Mouse (Mus musculus): ENCODE results near the gene E4f1. TPM values are rescaled to one million over a fixed set of nuclear protein-coding genes. Genes with fewer than 3 reads are reported as not detected.
A peak's percentile ranks its signal among the peaks of the same experiment; 100 is the strongest.

E4f1 gene
- polyA plus RNA-seq, 1 experiment from 2014 or later: 5.0 TPM

DNA sequence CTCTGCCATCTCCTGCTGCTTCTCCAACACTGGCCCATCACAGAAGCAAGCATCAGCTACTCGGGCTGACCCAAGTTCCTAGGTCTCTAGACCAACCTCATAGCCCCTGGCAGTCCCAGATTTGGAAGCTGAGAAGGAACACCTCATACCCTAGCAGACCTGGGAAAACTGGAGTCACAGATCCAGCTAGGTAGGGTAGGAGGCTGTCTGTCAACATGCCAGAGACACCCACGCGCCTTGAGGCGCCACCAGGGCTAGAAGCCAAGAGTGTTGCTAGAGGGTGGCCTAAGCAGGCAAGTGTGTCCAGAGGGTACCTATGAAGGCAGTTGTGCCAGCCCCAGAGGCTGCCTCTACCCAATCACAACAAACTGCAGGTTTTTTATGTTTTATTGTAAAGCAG, 26.7 kb downstream of the E4f1 start:
- no peaks in the 10 kb centered on the region for H3K4me1 ChIP-seq (replicated peaks; ENCODE audit: control insufficient read depth, insufficient read depth, low read length)
- H3K9me3 ChIP-seq (ENCODE audit: control insufficient read depth): no peaks in the 10 kb centered on the region
- TF ChIP-seq CTCF (IDR thresholded peaks at IDR 0.05; ENCODE audit: low read depth): no peak
- H3K27me3 ChIP-seq (replicated peaks; ENCODE audit: control insufficient read depth, insufficient read depth, low read length): no peaks in the 10 kb centered on the region
- no peak overlapping the region for H3K4me2 ChIP-seq (replicated peaks; ENCODE audit: low read depth)
- no peak overlapping the region for H3K4me3 ChIP-seq (ENCODE audit: low read depth, low read length)
- H3K36me3 ChIP-seq (ENCODE audit: control insufficient read depth, insufficient read depth): peaks cover 79% of the 10 kb centered on the region
- 88% methylated on average over 4 of the region's 4 CpGs for WGBS
- H3K27ac ChIP-seq (ENCODE audit: low read depth, low read length): no peak overlapping the region
- ATAC-seq: no peak
- H3K9ac ChIP-seq (ENCODE audit: low read depth, low read length): no peak overlapping the region

DNA sequence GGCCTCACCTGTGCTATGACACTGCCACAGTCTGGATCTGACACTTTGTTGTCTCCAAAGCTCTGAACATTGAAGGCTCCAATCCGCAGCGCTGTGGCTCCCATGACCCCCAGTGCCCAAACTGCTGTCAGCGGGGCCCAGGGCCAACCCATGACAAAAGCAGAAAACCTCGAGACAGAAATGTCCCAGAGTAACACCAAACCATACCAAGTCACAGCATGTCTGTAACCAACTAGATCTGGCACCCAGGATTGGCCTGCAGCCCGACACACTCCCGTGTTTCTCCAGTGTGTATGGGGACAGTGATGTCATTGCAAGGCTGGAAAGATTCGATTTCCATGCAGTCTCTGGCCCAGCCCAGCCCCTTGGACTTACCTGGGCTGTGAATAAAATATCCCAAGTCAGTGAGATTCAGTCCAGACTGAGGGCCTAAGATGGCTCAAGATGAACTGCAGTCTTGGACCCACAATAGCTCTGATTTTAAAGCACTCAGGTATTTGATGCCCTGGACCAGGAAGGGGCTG, 27.4 kb downstream of the E4f1 start, which contains the start of gene Dnase1l2:
Gene Dnase1l2 (minus strand): TSS at position 474 of the 524 bp plus-strand sequence.
- no peaks in the 10 kb centered on the region for H3K4me1 ChIP-seq (replicated peaks; ENCODE audit: control insufficient read depth, insufficient read depth, low read length)
- no peak within 1 kb of the TSS for H3K9ac ChIP-seq (ENCODE audit: low read depth, low read length)
- H3K4me3 ChIP-seq (ENCODE audit: low read depth, low read length): no peak within 1 kb of the TSS
- WGBS: 77% methylated on average over 7 of the region's 7 CpGs
- no peak within 1 kb of the TSS for H3K4me2 ChIP-seq (replicated peaks; ENCODE audit: low read depth)
- peak within 1 kb of the TSS; percentile 28; the same call in 1 of the 2 replicates for H3K27ac ChIP-seq (ENCODE audit: low read depth, low read length)
- no peak for TF ChIP-seq CTCF (IDR thresholded peaks at IDR 0.05; ENCODE audit: low read depth)
- H3K9me3 ChIP-seq (ENCODE audit: control insufficient read depth): no peaks in the 10 kb centered on the region
- H3K27me3 ChIP-seq (replicated peaks; ENCODE audit: control insufficient read depth, insufficient read depth, low read length): no peaks in the 10 kb centered on the region
- 0 out of 2 replicates have a peak, but pooled peaks have one; percentile 7 for ATAC-seq
- peaks cover 79% of the 10 kb centered on the region for H3K36me3 ChIP-seq (ENCODE audit: control insufficient read depth, insufficient read depth)

DNA sequence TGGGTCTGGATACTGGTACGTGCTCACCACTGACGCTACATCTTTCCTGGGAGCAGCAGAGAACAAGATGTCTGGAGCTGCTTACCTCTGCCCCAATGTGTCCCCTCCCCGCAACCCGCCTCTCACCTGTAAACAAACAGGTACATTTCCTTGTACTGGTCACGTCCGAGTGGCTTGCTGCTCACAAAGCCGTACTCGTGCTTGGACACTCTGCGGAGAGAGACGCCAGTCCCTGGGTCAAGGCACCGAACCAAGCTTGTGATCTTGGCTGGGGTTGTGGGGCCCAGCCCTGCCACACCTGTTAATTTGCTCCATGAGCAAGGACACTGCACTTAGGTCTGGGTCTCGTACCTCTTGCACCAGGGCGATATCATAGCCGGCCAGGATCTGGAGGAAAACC, 28.0 kb downstream of the E4f1 start:
- WGBS: 59% methylated on average over 14 of the region's 14 CpGs

DNA sequence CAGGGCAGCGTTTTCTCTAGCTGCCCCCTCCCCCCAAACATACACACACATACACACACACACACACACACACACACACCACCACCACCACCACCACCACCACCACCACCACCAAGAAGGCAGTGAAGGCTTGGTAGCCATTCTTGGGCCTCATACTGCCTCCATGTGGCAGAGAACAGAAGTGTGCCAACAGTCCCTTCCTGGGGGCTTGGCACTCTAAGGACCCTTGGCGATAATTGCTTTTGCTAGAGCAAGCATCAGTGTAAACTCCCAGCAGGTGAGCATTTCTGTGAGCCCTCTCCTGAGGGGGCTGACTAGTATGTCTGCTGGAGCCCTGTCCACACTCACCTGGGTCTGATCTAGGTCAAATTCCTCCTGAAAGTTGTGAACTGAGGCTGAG, 29.0 kb downstream of the E4f1 start:
- Histone ChIP-seq H3K27me3 (replicated peaks; ENCODE audit: control insufficient read depth, insufficient read depth, low read length) (no peaks in the 10 kb centered on the region), H3K36me3 (ENCODE audit: control insufficient read depth, insufficient read depth) (peaks cover 77% of the 10 kb centered on the region), H3K4me2 (replicated peaks; ENCODE audit: low read depth) (no peak overlapping the region), H3K9me3 (ENCODE audit: control insufficient read depth) (no peaks in the 10 kb centered on the region), H3K9ac (ENCODE audit: low read depth, low read length) (no peak overlapping the region), H3K4me1 (replicated peaks; ENCODE audit: control insufficient read depth, insufficient read depth, low read length) (no peaks in the 10 kb centered on the region), H3K27ac (ENCODE audit: low read depth, low read length) (no peak overlapping the region), H3K4me3 (ENCODE audit: low read depth, low read length) (no peak overlapping the region)
- peak; percentile 59 for TF ChIP-seq CTCF (IDR thresholded peaks at IDR 0.05; ENCODE audit: low read depth)
- 56% methylated on average over 2 of the region's 2 CpGs for WGBS
- no peak for ATAC-seq

More for the DNA sequence above, 28.0 kb downstream of the E4f1 start:
- no peaks in the 10 kb centered on the region for H3K27me3 ChIP-seq (replicated peaks; ENCODE audit: control insufficient read depth, insufficient read depth, low read length)
- H3K27ac ChIP-seq (ENCODE audit: low read depth, low read length): peak overlapping the region; percentile 28; the same call in 1 of the 2 replicates
- H3K4me2 ChIP-seq (replicated peaks; ENCODE audit: low read depth): no peak overlapping the region
- no peak overlapping the region for H3K9ac ChIP-seq (ENCODE audit: low read depth, low read length)
- 0 out of 2 replicates have a peak, but pooled peaks have one; percentile 18 for ATAC-seq
- H3K36me3 ChIP-seq (ENCODE audit: control insufficient read depth, insufficient read depth): peaks cover 77% of the 10 kb centered on the region
- no peak overlapping the region for H3K4me3 ChIP-seq (ENCODE audit: low read depth, low read length)
- no peaks in the 10 kb centered on the region for H3K4me1 ChIP-seq (replicated peaks; ENCODE audit: control insufficient read depth, insufficient read depth, low read length)
- H3K9me3 ChIP-seq (ENCODE audit: control insufficient read depth): no peaks in the 10 kb centered on the region
- no peak for TF ChIP-seq CTCF (IDR thresholded peaks at IDR 0.05; ENCODE audit: low read depth)

DNA sequence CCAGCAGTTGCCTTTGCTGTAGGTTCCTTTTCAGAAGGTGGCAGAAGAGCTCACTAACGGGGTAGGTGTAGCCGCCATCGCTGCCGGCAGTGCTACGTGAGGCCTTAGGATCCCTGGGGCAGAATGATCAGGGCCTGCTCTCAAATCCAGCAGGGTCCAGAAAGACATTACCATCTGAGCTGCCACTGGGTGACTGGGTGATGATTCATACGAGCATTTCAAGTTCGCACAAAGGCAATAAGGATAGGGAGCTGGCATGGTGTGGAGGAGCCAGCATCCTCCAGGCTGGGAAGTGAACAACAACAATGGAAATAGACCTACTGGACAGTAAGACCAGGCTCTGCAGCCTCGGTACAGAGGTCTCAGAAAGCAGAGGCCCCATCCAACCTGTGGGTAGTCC, 29.7 kb downstream of the E4f1 start:
- Histone ChIP-seq H3K4me3 (ENCODE audit: low read depth, low read length) (no peak overlapping the region), H3K27ac (ENCODE audit: low read depth, low read length) (peak overlapping the region; percentile 21; the same call in 1 of the 2 replicates), H3K9ac (ENCODE audit: low read depth, low read length) (no peak overlapping the region), H3K4me1 (replicated peaks; ENCODE audit: control insufficient read depth, insufficient read depth, low read length) (no peaks in the 10 kb centered on the region), H3K27me3 (replicated peaks; ENCODE audit: control insufficient read depth, insufficient read depth, low read length) (no peaks in the 10 kb centered on the region), H3K9me3 (ENCODE audit: control insufficient read depth) (no peaks in the 10 kb centered on the region), H3K36me3 (ENCODE audit: control insufficient read depth, insufficient read depth) (peaks cover 77% of the 10 kb centered on the region), H3K4me2 (replicated peaks; ENCODE audit: low read depth) (no peak overlapping the region)
- TF ChIP-seq CTCF (IDR thresholded peaks at IDR 0.05; ENCODE audit: low read depth): no peak
- 88% methylated on average over 8 of the region's 8 CpGs for WGBS
- no peak for ATAC-seq

DNA sequence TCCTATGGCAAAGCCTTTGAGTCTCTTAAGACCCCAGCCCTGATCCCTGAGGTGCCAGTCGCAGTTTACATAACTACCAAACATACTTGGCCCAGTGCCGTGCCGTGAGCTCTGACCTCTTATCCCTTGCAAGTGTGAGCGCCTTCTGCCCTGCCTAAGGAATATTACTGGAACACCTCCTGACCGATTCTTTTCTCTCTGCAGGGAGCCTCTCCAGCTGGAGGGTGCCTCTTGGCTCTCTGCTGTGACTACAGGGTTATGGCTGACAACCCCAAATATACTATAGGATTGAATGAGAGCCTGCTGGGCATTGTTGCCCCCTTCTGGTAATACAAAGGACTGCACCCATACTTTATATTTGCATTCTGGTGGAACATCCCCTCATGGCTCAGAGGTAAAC, 33.1 kb downstream of the E4f1 start:
- ATAC-seq: no peak
- H3K27me3 ChIP-seq (replicated peaks; ENCODE audit: control insufficient read depth, insufficient read depth, low read length): no peaks in the 10 kb centered on the region
- H3K36me3 ChIP-seq (ENCODE audit: control insufficient read depth, insufficient read depth): peaks cover 74% of the 10 kb centered on the region
- H3K4me1 ChIP-seq (replicated peaks; ENCODE audit: control insufficient read depth, insufficient read depth, low read length): no peaks in the 10 kb centered on the region
- no peak overlapping the region for H3K9ac ChIP-seq (ENCODE audit: low read depth, low read length)
- TF ChIP-seq CTCF (IDR thresholded peaks at IDR 0.05; ENCODE audit: low read depth): peak; percentile 85
- H3K9me3 ChIP-seq (ENCODE audit: control insufficient read depth): no peaks in the 10 kb centered on the region
- no peak overlapping the region for H3K4me2 ChIP-seq (replicated peaks; ENCODE audit: low read depth)
- 73% methylated on average over 5 of the region's 5 CpGs for WGBS
- no peak overlapping the region for H3K27ac ChIP-seq (ENCODE audit: low read depth, low read length)
- H3K4me3 ChIP-seq (ENCODE audit: low read depth, low read length): no peak overlapping the region
